Mouse (Mus musculus): ENCODE data around the gene Trak1. TPM values are rescaled to one million over a fixed set of nuclear protein-coding genes. Genes with fewer than 3 reads are reported as not detected.

The Trak1 gene
- polyA plus RNA-seq, 1 experiment from 2014 or later: 11.6 TPM

DNA sequence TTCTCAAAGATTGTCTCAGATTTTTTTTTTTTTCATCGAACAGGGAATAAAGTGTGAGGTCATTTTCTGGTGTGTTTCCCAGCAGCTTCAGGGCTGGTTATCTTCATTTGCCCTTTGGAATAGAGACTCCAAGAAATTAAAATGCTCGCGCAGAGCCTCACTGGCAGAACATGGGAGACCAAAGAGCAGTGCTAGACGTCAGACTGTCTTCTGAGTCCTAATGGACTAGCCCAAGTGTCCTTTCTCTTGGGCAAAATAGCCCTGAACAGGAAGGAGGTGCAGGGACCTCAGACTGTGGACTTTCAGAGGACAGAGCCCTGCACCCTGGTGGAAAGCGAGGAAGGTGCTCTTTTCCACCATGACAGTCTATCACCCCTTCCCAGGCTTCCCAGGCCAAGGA, 217.2 kb downstream of the Trak1 start:
- 86% methylated on average over 5 of the region's 5 CpGs for WGBS
- no peaks in the 10 kb centered on the region for H3K36me3 ChIP-seq (ENCODE audit: insufficient read depth, low read length)
- H3K27ac ChIP-seq: no peak overlapping the region
- no peak for ATAC-seq (replicated peaks; ENCODE audit: low FRiP score, low read depth)
- H3K9me3 ChIP-seq (replicated peaks; ENCODE audit: low read length): no peaks in the 10 kb centered on the region
- H3K27me3 ChIP-seq (ENCODE audit: insufficient read depth, low read length): no peaks in the 10 kb centered on the region
- H3K4me3 ChIP-seq (replicated peaks; ENCODE audit: low read depth, low read length): no peak overlapping the region
- no peak for DNase-seq (ENCODE audit: low spot score)
- no peak for TF ChIP-seq CTCF (IDR thresholded peaks at IDR 0.05; ENCODE audit: low read depth)
- no peak overlapping the region for H3K4me2 ChIP-seq (ENCODE audit: low read length)
- no peaks in the 10 kb centered on the region for H3K4me1 ChIP-seq (replicated peaks; ENCODE audit: insufficient read depth, low read length)
- H3K9ac ChIP-seq (ENCODE audit: low read depth, low read length): no peak overlapping the region

DNA sequence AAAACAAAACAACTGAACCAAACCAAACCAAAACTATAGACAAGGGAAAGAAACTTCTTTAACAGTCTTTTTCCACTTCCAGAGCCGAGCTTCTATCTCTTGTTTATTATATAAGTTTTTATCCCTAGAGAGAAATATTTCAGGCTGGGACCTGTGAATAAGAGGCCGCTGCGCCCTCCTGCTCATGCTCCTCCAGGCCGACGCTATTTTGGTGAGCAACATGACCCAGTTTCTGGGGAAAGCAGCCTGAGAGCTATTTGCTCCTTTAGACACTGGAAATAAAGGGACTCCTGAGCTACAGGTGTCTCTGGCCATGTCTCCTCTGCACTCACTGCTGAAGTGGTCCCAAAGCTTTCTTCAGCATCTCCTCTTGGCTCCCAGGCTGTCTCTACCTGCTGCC, 222.7 kb downstream of the Trak1 start:
- Histone ChIP-seq H3K4me1 (replicated peaks; ENCODE audit: insufficient read depth, low read length) (no peaks in the 10 kb centered on the region), H3K36me3 (ENCODE audit: insufficient read depth, low read length) (no peaks in the 10 kb centered on the region), H3K4me2 (ENCODE audit: low read length) (no peak overlapping the region), H3K9ac (ENCODE audit: low read depth, low read length) (no peak overlapping the region), H3K27me3 (ENCODE audit: insufficient read depth, low read length) (no peaks in the 10 kb centered on the region), H3K4me3 (replicated peaks; ENCODE audit: low read depth, low read length) (no peak overlapping the region), H3K9me3 (replicated peaks; ENCODE audit: low read length) (no peaks in the 10 kb centered on the region), H3K27ac (no peak overlapping the region)
- 70% methylated on average over 5 of the region's 5 CpGs for WGBS
- ATAC-seq (replicated peaks; ENCODE audit: low FRiP score, low read depth): no peak
- TF ChIP-seq CTCF (IDR thresholded peaks at IDR 0.05; ENCODE audit: low read depth): no peak
- no peak for DNase-seq (ENCODE audit: low spot score)

Other genes with a start within 250 kb of the Trak1 start
- gene Ulk4, start 20.3 kb upstream of the Trak1 start, polyA plus RNA-seq (2015; fragmentation: Nextera tagmentation; extraction: Ambion mirVana): 135 and 136 TPM in 2 replicates
- gene Cck, start 198.2 kb downstream of the Trak1 start, polyA plus RNA-seq (2015; fragmentation: Nextera tagmentation; extraction: Ambion mirVana): 13.0 and 14.0 TPM in 2 replicates